Mouse (Mus musculus) kidney, postnatal 14 days (tissue): Measurements from ENCODE around the gene Ccdc6.
A peak's percentile ranks its signal among the peaks of the same experiment; 100 is the strongest.

Experiments
- DNase-seq: peaks from one replicate; pipeline ENCODE4 v3.0.0; 2022; ENCODE audit warnings: mixed read lengths

Gene Ccdc6

GRCm38 (mm10) chr10:70096366-70097188 is at the start of gene Ccdc6:
Gene Ccdc6, plus strand, starts transcription at chr10:70097121.
- DNase-seq, result peak; percentile 91

DNA sequence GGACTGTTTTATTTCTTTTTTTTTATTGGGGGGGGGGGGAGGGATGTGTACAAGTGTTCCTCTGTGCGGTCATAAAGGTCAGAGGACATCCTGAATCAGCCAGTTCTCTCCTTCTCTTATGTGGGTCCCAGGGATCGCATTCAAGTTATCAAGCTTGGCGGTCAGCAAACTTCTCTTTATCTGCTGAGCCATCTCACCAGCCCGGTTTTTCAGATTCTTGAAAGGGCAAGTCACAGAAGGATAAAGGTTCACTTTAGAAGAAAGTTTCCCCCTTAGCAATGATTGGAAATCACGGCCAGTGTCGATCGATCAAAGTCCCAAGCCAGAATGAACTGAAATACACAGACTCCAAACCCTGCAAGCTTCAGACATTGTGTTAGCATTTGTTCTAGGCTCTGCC is 47.1 kb upstream of the Ccdc6 start:
- no peak for DNase-seq

- DNase-seq, result no peak
Observed at GRCm38 (mm10) chr10:70055291-70055690, 41.6 kb upstream of the Ccdc6 start.

GRCm38 (mm10) chr10:70057064-70057463 is 39.9 kb upstream of the Ccdc6 start:
- DNase-seq, result peak; percentile 50

DNA sequence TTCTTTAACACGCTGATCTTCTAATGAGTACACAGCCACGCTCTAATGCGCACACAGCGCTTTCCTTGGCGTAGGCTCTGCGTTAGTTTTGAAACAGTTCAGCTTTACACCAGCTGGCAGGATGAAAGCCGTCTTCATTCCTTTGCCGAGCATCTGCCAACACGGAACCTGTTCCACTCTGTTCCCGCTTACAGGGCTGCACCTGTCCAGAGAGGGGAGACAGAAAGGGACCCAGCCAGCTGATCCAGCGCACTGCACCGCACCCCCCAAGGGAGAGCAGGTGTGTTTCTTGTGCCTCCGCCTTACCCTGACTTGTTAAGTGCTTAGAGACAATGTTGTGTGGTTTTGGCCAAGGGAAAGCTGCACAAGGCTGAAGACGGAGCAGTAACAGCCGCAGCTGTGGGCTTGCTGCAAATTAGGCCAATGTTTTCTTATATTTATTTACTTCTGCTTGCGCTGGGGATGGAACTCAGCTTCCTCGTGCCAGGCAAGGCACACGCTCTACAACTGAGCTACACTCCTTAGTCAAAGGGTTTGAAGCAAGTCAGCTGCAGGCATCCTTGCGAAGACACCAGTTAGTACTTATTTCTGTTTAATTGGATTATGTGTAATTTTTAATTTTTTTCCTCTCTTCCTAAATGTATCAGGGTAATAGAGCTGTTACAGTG is 36.8 kb upstream of the Ccdc6 start:
- DNase-seq, result peak; percentile 30

- DNase-seq, result peak; percentile 53
Observed at GRCm38 (mm10) chr10:70060689-70061081, 36.2 kb upstream of the Ccdc6 start.

GRCm38 (mm10) chr10:70063881-70064555 is 32.9 kb upstream of the Ccdc6 start:
- no peak for DNase-seq

GRCm38 (mm10) chr10:70065191-70065590 is 31.7 kb upstream of the Ccdc6 start:
- no peak for DNase-seq

DNA sequence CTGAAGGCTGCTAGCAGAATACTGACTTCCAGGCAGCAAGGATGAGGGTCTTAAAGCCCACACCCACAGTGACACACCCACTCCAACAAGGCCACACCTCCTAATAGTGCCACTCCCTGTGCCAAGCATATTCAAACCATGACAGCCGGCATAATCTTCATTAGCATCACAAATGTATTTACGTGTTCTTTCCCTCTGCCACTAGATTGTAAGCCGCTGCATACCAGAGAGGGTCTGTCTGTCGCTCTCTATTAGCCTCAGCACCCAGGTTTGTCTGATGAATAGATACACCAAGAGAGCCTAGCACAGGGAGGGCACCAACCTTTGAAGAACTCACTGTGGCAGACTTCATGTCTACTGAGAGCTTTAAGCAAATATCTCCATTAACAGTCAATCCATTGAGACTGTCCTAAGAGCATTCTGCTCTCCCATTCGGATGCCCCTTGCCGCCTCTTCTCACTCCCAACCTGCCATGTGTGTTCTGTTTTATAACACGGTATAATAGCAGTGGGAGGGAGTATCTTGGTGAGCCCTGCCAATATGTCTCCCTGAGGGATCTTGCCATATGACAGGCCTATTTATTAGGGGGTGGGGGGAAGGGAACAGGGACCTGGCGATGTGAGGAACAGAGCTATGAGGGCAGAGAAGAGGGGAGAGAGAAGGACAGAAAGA is 30.3 kb upstream of the Ccdc6 start:
- DNase-seq, result no peak

DNA sequence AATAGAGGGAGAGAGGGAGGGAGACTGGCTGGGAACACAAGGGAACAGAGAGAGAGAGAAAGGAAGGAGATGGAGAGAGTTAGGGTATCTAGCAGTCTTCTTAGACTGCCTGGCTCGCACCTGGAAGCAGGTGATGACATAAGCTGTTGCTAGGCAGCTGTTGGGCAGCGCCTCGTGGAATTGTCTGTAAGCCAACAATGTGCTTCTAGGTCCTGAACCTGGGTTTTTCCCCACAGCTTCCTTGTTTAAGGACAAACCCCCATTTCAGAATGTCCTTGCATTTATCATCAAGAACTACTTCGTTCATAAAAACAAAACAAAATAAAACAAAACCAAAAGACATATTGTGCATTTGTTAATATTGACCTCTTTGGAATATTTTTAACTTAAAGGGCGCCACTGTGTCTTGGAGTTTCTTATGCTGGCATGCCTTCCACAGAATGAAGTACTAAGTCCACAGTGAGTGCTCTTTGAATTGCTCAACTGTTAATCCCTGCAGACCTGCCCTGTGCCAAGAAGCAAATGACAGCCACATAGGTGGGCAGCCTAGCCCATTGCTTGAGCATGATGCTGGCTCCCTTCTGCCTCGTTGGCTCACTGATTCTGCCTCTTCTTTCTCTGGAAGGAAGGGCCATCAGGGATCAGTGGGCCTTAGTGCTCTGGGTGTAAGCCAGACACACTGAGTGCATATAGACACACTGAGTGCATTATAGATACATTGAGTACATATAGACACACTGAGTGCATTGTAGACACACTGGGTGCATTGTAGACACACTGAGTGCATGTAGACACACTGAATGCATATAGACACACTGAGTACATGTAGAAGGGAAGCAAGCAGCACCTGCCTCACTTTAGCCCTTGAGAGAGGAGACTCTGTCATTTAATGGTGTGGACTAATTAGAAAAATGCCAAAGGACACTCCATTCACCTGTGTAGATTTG is 29.5 kb upstream of the Ccdc6 start:
- peak; percentile 45 for DNase-seq

GRCm38 (mm10) chr10:70069321-70069720 is 27.6 kb upstream of the Ccdc6 start:
- no peak for DNase-seq

DNA sequence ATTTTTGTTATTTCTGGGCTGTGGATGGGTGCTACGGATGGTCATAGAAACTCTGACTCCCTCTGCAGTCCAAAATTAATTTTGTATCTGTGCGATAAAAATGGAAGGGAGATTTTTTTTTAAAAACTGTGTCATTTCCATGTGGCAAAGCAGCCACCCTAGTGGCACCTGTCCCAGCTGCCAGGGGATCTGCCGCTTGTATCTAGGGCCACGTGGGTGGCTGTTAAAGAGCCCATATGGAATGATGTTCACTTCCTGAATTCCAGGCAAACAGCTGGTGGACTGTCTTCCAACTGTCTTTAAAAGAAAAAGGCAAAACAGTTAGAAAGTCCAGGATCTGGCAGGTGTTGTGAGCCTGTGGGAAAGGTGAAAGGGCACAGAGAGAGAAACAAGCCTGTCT is 25.6 kb upstream of the Ccdc6 start:
- DNase-seq, result no peak

DNA sequence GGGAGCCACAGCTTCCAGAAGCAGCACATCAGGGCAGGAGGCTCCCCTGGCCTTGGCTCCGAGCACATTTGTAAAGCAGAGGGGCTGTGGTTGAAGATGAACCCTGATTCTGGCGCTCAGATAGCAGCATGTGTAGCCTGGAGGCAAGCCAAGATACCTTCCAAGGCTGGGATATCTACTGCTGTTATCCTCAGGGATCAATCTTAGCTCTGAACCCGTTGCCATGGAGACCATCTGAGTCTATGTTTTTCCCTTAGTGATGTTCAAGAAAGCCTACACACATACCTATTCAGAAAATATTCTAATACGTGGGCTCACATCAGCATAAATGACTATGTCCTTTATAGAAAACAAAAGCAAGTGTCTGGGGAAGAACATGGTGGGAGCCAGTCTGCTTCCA is 19.5 kb upstream of the Ccdc6 start:
- no peak for DNase-seq

- DNase-seq, result peak; percentile 38
Observed at GRCm38 (mm10) chr10:70080908-70081307, 16.0 kb upstream of the Ccdc6 start.

DNA sequence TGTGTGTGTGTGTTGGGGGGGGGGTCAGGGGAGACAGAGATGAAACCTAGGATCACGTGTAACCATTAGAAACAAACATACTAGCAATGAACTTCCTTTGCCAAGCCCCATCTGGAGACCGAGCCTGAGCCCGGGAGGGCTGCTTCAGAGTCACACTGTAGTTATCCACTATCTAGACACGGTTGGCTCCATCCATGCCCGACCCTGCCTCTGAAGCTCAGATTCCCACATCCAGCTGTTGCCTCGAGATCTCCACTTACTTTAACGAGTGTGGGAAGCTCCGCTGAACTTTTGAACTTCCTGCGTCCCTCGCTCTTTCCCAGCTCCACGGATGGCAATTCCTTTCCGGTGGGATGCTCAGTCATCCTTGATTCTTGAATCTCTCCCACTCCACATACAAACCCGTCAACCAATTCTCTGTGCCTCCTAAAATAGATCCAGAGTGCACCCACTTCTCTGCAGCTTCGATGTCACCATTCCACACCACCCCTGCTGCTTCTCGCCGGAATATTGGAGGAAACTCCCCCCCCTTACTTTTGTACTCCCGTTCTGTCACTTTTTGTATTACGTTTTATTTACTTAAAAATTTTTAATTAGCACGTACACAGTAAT is 15.3 kb upstream of the Ccdc6 start:
- DNase-seq, result peak; percentile 52

DNA sequence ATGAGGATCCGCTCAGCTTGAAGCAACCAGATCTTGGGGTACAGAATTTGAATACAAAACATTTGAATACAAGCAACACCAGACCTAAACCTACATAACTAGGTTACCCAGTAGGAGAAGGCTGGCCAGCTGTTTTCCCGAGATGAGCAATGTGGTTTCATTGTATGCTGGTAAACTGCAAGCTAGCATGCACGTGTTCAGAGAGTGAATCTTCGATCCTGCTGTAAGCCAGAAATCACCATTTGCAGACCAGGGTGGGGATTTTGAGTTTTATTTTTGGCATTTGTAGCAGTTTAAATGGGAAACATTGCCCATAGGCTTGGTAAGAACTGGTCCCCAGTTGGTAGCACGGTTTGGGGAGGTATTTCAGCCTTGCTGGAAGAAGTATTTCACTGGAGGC is 13.7 kb upstream of the Ccdc6 start:
- DNase-seq, result no peak

DNA sequence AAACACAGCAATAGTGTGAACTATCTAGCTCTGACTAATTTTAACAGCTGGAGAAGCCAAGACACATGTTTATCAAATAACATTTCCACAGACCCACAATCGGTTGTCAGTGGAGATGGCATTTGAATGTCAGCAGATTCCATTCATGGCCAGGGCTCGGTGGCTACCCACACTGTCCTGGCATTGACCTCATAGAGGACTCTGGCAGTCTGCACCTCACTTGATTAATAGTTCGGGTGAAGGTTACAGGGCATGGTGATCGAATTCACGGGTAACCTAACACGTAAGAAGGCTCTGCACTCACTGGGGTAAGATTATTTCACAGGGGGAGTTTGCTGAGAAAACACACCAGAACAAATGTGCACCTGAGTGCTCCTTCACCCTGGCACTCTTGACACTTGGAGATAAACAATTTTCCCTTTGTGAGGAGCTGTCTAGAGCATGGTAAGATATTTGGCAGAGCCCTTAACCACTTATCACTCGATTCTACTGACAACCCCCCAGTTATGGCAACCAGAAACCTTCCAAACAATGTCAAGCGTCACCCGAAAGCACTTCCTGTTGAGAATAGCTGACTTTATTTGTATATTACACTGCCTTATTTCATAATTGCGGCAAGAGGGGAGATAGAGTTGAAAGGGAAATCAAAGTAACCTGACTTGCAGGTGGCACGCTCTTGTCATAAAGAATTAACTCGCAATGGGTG is 11.5 kb upstream of the Ccdc6 start:
- no peak for DNase-seq

DNA sequence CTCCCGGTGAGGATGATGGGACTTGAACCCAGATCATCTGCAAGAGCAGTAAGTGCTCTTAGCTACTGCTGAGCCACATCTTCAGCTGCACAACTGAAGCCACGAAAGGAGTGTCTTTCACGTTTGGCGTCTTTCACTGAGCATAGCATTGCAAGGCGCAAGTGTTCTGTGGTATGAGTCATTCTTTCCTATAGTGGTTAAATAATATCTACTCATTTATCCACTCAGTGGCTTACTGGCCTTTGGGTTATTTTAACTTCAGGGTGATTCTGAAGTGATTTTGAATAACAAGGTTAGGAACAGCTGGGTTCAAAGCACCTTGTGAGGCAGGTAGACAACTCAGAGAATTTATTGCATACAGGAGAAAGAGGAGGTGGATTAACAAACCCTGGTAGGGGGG is 8.1 kb upstream of the Ccdc6 start:
- DNase-seq, result no peak

DNA sequence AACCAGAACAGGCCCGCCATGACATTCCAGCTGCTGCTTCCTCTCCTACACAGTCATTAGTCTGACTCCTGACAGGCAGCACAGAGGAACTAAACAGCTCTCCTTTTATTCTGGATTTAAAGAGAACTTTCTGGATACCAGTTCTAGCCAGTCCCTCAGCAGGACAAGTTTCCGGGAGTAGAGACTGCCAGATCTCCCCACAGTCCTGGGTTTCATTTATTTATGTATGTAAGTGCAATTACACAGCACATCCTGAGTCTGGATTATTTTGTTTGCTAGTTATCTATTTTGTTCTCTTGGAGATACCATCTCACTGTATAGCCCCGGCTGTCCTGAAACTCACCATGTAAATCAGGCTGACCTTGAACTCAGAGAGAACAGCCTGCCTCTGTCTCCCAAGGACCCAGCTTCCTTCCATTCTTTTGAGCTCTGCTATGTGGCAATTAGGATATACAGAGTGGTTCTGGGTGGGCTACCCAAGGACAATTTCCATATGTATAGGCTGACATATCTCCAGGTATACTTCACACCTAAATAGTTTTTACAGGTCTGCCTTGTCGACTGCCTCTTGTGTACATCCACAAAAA is 5.0 kb upstream of the Ccdc6 start:
- no peak for DNase-seq

DNA sequence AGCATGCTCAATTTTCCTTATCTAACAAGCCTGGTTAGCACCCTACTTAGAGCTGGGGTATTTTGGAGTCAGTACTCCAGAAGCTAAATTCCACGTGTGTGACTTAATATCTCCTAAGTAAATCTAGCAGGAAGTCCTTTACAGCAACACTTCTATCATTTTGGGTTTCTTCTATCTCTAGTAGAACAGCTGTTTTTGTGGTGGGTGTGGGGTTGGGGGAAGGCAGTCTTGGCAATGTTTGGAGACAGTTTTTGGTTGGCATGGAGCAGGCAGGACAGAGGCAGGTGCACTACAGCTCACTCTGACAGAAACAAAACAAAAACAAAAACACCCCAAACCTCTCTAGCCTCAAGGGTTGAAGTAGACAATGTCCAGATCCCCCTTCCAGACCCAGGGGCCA is 3.1 kb upstream of the Ccdc6 start:
- no peak for DNase-seq

GRCm38 (mm10) chr10:70095031-70095470 is 1.9 kb upstream of the Ccdc6 start:
- peak; percentile 67 for DNase-seq
